Mouse (Mus musculus): ENCODE data around the gene B4galnt1. TPM values are rescaled to one million over a fixed set of nuclear protein-coding genes. Genes with fewer than 3 reads are reported as not detected.
"Not testable (repeated sequence)": the region's sequence is repeated elsewhere in the genome, so short reads cannot be mapped to it uniquely, and the experiment has no call there.

The B4galnt1 gene
- polyA plus RNA-seq, 1 experiment: 60.5 TPM

DNA sequence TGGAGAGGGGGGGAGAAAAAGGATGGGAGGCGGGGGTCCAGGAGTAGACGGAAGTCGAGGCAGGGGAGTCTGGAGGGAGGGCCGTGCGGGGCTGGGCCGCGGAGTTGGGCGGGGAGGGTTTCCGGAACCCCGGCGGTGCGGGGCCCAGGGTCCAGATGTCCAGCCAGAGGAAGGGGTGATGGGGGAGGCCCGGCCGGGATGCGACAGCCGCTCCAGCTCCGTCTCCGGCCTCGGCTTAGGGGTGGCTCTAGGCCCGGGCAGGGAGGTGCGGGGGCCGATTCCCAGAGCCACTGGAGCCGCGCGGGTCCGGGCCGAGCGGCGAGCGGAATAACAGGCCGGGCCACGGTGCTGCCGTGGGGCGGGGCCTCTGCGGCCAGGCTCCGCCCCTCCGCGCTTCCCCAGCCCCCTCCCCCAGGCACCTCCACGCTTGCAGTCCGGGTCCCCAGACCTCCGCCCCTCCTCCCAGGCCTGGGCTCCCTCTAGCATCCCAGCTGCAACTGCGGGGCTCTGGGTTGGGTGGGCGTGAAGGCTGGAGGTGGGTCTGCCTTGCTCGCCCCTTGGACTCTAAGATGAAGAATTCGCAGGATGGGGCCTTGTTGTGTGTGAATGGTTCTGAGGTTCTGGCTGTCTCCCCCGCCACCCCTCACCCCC is 23.6 kb downstream of the B4galnt1 start:
- DNase-seq (ENCODE audit: low read depth): no peak

DNA sequence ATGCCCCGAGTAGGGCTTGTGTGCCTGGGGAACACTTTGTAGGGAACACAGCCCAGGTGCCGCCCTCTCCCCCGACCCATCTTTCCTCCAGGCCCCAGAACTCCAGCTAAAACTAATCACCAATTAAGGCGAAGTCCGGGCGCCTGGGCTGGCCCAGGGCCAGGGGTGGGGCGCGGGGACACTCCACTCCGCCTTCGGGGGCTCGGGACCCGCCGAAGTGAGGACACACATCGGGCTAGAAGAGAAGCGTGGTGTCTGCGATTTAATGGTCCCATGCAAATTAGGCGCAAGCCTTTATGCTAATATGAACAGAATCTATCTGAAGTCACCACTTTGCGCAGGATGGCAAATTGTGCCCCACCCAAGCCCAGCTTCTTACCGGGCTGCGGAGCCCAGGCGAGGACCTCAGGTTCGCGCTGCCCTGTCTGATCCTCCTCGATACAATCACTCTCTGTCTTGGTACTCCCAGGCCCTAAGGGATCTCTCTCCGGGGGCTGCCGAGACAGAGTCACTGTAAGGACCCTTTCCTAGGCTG is 24.2 kb downstream of the B4galnt1 start:
- no peak for DNase-seq (ENCODE audit: low read depth)

DNA sequence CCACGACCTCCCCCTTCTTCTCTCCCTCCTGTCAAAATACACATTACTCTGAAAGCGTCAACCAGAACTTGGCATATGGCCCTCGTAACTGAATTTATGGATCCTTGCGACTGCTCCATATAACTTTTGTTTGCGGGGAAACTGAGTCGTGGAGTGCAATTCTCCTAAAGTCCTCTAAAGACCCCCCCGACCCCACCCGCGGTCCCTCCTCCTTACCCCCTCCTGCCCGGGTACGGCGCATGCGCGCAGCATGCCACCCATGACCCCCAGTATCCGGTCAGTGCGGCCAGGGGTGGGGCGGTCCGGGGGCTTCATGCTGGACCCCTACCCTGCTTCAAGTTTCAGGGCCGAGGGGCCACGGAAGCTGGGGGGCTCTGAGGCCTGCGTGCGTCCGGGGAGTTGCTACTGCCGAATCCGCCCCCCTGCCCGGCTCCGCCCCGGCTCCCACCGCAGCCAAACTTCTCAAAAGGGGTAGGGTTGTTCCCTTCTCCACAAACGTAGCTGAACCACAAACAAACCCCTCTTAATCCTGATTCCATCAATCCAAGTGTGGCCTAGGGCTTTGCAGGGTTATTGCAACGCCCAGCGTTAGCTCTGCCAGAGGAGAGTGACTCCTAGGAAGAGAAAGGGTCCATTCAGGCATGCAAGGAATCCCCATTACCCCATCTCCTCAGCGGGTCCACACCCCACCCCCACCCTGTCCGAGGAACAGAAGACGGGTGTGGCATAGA is 24.8 kb downstream of the B4galnt1 start, which contains the start of gene Arhgef25:
Gene Arhgef25, minus strand, starts transcription at position 433 of the 731 bp plus-strand sequence.
- DNase-seq (ENCODE audit: low read depth): no peak

DNA sequence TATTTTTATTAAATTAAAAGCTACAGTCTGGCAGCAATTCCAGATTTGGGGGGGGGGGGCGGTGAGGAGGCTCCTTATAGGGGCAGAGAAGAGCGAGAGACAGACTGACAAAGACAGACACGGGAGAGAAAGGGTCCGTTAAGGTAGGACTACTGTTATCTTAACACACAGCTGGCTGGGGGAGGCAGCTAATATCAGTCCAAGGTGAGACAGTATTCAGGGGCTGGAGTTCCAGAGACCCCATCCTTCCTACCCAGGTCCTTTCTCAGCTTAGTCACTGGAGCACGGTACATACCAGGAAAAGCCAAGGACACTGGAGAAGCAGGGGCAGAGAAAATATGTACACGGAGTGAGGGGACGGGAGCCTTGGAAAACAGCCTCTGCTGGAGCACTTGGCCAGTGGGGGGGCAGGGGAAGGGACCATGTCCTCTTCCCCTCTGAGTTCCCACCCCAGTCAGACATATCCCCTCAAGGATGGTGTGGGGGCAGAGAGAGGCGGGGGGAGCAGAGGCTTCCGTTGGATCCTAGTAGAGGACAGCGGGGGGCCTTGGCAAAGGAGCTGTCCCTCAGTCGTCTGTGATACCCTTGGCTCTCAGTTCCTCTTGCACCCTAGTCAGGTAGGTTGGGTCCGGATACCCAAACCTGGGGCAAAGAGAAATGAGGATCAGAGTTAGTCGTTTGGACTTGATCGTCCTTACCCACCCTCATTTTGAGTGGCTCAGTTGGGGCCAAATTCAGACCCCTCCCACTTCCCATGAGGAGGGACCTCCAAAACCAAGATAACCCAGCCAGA is 25.6 kb downstream of the B4galnt1 start:
- no peak for DNase-seq (ENCODE audit: low read depth)

DNA sequence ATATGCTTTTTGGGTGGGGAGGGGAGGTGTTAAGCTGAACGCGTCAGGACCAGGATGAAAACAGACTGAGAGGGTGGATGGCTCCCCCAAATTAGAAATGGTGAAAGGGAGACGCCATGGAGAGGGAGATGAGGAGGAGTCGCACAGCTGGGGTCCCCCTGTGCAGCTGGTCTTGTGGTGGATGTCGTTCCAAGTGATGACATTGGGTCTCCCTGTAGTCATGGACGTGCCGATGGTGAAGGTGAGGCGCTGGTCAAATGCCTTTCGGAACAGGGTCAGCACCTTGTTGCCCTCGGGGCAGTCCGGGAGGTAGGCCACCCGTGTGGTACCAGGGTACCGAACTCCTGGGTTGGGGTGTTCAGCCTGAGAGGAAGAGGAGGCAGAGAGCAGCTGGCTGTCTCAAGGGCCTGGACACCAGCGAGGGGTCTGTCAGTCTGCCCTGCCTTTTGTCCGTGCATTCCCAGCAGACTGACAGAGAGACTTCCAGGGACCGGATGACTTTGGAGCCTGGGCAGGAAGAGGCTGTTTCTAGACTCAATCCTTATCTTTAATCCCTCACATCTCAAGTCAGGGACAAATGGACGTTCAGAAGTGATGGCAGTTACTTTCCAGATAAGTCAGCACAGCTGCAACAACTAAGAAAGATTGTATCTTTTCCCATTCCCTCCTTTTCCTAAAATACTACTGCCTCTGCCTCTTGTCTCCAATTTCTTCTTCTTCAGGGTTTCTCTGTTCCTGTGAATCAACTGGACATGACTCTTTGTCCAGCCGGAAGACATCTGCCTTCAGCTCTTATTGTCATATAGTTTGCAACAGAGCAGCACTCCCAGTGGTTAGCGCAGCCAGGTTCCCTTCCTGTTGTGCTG is 26.4 kb downstream of the B4galnt1 start:
- DNase-seq (ENCODE audit: low read depth): no peak

DNA sequence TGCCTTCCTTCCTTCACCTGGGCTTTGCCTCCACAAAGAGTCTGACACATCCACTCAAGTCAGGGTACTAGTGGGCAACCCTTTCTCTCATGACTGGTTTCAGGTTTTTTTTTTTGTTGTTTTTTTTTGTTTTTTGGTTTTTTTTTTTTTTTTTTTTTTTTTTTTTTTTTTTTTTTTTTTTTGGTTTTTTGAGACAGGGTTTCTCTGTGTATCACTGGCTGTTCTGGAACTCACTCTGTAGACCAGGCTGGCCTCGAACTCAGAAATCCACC is 27.0 kb downstream of the B4galnt1 start:
- DNase-seq (ENCODE audit: low read depth): not testable (repeated sequence)

DNA sequence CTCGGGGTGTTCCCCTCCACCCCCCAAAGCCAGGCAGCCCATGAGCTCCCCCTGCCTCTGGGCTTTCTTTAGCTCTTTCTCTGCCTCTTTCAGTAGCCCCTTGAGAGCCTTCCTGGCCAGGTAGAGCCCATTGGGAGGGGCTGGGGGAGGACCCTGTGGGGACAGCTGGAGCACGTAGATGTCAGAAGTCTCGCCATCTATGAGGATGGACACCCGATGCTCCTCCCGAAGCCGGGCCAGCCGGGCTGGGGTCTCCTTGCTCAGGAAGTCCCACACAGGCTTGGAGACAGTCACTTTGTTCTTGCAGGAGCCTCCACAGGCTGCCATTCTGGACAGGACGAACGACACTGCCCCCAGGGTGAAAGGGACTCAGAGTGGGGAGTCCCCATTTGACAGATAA is 28.0 kb downstream of the B4galnt1 start:
- no peak for DNase-seq (ENCODE audit: low read depth)

DNA sequence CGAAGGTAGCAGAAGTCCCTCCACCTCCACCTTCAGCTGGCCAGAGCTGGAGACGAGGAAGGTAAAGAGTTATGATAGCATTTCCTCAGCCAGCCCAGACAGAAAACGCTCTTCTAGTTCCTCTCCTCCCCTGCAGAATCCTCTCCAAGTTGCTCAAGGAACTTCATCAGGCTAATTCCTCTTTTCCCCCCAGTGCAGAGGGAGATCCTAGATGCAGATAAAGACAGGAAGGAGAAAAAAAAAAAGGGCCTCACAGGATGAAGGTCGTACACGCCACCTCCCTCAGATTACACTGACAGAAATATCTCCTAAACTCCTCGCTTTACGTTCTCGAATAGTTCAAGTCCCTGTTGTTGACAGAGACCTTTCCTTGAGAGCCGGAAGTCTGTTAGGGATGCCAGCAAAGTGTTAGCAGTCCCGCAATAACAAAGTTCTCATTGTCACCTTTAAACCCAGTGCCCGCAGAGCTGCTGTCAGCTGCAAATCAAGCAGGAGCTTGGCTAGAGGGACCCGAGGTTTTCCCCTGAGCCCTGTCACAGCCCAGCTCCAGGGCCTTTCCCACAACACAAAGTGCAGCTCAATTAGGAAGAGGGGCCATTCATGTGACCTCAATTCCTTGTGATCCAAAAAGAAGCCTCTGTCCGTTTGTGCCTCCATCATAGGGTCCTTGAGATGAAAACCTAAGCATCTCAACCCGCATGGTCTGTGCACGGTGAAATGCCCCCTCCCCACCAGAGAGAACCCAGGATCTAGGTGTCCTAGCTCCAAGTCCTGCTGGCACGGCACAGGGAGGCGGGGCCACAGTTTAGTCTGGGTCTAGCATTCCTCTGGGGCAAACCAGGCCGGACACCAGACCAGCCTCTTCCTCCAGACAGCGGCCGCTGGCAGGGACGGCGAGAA is 29.7 kb downstream of the B4galnt1 start:
- no peak for DNase-seq (ENCODE audit: low read depth)

DNA sequence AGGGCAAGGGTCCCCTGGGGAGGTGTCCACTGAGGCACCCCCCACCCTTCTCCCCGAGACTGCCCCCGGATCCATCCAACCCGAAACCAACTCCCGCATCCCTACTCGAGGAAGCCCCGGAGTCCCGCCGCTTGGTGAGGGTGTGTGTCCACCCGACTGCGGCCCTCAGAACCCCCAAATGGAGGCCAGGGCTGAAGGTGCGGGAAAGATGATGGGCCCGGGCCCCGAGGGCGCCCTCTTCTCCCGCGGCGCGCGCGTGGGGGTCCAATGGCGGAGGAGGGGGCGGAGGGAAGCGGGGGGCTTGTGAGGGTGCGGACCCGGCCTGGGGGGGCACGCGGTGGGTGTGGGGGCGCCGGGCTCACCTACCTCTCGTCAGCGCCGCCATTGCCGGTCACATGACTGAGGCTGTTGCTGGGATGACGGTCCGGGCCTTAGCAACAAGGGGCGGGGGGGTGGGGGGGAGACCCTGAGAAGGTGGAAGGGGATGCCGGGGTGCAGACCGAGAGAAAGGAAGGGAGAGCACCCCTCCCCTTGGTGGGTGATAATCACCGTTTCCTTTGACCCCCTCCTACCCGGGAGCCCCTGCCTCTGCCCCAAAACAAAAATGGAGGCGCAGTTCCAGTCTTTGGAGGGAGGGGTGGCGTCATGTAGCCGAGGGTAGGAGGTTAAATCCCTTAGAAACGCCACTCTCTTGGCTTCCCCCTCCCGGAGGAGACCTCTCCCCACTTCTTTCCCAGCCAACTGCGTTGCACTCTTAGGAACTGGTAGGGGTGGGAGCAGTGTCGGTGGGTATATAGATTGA is 30.5 kb downstream of the B4galnt1 start, which contains the start of gene Dtx3:
Gene Dtx3, minus strand, starts transcription at position 401 of the 802 bp plus-strand sequence.
- DNase-seq (ENCODE audit: low read depth): no peak

DNA sequence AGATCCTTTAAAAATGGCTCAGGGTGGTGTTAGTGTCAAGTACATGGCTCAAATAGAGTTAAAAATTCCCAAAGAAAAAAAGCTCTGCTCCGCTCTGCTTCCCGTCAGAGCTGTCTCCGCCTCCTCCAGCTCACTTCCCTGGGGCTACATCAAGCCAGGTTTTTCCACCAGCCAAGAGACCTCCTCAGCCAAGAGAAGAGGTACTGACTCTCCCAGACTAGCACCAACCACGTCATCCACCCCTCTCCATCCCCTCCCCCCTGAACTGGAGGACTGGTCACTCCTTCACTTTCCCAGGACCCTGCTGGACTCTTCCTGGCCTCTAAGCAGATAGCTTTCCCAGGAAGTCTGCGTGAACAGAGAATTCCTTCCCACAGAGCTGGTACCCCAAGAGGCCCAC is 31.4 kb downstream of the B4galnt1 start:
- DNase-seq (ENCODE audit: low read depth): no peak

DNA sequence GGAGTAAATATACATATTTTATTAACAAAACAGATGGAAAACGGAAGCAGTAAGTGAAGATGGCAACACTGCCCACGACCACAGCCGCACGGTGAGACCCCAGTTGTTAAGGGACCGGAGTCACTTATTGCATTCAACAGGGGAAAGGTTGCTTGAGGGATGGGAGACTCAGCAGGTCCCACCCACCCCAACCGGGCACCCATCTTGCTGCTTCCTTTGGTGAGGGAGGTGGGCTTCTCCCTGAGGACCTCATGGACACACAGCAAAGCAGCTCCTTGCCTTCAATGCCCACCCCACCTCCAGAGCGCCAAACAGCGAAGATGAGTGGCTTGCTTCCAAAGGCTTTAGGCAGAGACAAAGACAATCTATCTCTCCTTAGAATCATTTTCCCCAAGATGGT is 32.1 kb downstream of the B4galnt1 start:
- no peak for DNase-seq (ENCODE audit: low read depth)

DNA sequence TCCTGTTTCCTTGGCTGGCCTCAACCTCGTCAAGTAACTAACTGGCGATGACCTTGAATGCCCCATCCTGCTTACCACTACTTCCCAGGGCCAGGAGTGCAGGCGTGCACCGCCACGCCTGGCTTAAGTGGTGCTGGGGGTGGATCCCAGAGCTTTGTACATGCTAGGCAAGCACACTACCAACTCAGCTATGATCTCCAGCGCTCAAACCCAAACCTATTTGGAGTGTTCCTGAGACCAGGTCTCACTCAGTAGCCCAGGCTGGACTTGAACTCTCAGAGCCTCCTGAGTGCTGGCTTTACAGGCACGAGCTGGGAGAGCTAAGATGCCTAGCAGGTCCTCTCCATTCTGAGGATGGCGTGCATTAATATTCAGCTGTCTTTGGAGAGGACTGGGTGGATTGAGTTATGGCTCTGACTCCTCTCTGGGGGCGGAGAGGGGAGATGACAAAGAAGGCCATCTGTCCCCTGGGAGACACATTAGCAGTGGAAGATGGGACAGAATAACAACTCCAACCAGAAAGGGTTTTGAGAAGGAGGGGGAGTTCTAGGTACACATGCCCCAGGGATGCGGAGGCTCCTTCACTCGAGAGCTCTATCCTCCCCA is 32.6 kb downstream of the B4galnt1 start:
- DNase-seq (ENCODE audit: low read depth): no peak

DNA sequence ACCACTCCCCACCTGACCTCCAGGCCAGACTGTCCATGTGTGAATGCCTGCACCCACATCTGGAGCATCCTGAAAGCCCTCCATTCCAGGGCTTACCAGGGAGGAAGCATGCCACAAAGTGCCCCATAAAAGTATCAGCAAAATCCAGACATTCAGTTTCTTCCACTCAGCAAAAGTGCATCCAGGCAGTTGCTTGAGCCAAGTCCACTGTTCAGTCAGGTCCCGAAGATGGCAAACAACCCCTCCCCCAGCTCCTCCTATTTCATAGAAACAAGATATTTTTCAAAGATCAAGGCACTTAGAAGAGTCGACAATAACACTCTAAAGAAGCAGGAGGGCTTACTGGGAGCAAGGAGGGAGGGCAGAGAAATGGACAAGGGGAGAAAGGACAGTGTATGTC is 33.5 kb downstream of the B4galnt1 start:
- no peak for DNase-seq (ENCODE audit: low read depth)

DNA sequence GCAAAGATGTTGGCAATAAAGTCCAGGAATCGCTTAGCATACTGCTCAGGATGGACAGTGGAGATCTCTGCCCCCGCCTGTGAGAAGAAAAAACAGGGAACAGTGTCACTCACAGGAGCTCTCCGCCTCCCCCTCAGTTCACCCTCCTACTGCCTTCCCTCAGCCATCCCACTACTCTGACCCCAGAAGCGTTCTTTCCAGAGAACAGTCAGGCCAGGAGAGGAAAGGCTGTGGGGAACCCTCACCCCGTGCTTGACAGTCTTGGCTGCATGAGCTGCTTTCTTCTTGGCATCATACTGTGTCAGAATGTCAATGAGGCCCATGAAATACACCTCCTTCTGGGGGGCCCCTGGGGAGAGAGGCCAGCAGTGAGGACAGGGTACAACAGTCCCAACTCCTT is 34.0 kb downstream of the B4galnt1 start:
- DNase-seq (ENCODE audit: low read depth): no peak

DNA sequence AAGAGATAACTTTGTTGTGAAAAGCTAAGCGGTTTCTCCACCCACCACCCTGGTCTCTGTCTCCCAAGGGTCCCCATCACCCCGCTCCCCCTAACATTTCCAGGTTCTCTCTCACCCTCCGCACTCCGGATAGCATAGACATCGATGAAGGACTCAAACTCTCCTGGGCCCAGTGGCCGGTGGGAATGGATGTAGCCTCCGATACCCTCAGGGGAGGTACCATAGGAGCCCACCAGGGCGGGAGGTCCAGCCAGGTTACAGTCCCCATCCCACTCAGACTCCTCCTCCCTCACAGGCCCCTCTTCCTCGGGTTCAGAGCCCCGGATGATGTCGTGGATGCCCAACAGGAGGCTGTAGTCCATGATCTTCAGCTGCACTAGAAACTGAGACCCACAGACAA is 34.4 kb downstream of the B4galnt1 start:
- DNase-seq (ENCODE audit: low read depth): no peak

DNA sequence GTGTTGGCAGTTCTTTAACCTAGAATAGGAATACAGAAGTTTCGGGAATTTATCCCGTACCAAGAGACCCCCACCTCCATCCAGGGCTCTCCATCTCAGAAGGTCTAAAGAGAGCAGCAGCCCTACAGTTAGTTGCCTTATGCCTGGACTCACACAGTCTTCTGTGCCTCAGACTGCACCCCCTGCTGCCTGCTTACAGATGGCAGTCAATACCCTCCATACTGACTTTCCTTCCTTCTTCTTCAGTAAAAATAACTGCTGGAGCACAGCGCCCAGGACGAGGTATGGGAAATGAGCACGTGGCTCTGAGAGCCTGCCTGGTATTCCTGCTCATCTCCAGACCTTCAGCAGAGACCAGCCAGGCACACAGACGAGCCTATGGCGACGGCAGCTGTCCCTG is 35.3 kb downstream of the B4galnt1 start:
- no peak for DNase-seq (ENCODE audit: low read depth)

DNA sequence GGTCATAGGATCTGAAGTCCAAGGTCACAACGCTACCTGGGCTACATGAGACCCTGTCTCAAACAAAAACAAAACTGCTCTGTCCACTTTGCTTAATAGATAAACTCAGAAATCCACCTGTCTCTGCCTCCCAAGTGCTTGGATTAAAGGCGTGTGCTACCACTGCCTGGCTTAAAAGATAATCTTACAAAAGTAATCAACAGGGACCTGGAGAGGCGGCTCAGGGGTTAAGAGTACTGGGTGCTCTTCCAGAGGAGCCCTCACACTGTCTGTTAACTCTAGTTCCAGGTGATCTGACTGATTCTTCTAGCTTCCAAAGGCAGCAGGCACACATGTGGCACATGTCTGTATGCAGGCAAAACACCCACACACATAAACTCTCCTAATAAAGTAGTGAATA is 38.1 kb downstream of the B4galnt1 start:
- no peak for DNase-seq (ENCODE audit: low read depth)

DNA sequence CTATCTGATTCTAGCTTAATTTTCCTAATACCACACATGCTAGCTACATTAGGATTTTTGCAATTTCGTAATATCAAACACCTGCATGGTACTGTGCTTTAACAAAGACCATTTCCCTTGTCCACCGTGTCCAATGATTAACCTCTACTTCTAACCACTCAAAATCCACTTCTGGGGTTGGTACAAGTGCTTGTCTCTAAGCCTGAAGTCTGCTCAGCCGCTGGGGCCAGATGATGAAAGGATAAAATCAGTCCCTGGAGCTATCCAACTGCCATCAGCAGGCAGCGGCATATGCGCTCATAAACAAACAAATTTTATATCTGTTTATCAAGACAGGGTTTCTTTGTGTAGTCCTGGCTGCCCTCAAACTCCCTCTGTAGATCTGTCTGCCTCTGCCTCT is 39.6 kb downstream of the B4galnt1 start:
- no peak for DNase-seq (ENCODE audit: low read depth)

DNA sequence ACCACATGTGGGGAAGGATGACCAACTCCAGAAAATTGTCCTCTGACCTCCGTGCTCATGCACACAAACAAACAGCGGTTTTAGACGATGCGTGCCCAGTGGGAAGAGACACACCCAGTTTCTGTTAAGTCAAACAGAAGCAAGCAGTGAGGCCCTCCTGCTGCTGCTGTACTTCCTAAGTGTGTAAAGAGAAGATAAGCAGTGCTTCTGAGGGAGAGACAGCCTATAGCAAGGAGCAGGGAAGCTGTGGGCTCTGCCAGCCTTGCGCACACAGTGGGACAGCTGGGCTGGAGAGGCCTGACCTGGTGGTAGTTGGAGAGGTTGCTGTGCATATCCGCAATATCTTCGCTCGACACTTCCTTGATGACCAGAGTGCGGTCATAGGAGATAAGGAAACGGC is 40.3 kb downstream of the B4galnt1 start:
- no peak for DNase-seq (ENCODE audit: low read depth)
